Mouse (Mus musculus): ENCODE measurements around the gene Atf6. TPM values are rescaled to one million over a fixed set of nuclear protein-coding genes. Genes with fewer than 3 reads are reported as not detected.

Gene Atf6
- total RNA-seq (2021), result 10 to 100 TPM; 14.1 to 14.8 TPM

- peak; percentile 94 for DNase-seq
- intact Hi-C loops (cut with DNase I), result no loop called here
Observed at GRCm38 (mm10) chr1:170867691-170868105, at the start of gene Atf6. Gene Atf6 (minus strand): TSS chr1:170867771.

- DNase-seq, result no peak
- intact Hi-C loops (cut with DNase I), result no loop called here
Observed at GRCm38 (mm10) chr1:170915657-170916056, 48.1 kb upstream of the Atf6 start.

- intact Hi-C loops (cut with DNase I), result no loop called here
- DNase-seq, result no peak
Observed at GRCm38 (mm10) chr1:170912891-170913615, 45.5 kb upstream of the Atf6 start, which contains the start of gene Fcrlb. Gene Fcrlb (minus strand): TSS chr1:170912941.

DNA sequence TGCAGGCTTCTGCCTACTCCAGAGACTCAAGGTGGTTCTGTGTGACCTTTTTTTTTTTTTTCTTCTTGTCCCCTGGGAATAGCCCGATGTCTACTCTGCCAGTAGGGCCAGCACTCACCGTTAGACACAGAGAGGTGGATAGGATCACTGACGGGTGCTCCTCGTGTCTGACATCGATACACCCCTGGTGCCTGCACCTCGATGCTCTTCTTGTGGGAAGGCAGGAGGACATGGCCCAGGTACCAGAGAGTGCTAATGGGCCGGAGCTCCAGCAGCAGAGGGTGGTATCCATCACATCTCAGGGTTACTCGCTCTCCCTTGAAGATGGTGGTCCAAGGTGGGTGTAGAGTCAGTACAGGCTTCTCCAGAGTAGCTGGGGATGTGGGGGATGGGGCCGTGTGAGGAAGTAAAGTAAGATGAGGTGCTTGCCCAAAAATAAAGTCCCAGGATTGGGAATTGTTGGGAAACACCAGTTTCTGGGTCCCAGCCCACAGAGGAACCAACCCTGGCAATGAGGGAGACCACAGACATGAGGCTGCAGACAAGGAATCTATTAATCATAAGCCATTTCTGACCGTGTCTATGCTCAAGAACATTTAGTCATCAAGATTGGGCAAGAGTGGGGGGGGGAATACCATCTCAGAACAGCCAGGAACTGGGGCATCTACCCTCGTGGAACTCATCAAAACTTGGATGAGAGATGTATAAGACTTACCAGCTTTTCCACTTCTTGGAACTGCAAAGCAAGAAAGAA is 44.5 kb upstream of the Atf6 start:
- no peak for DNase-seq
- intact Hi-C loops (cut with DNase I), result no loop called here

DNA sequence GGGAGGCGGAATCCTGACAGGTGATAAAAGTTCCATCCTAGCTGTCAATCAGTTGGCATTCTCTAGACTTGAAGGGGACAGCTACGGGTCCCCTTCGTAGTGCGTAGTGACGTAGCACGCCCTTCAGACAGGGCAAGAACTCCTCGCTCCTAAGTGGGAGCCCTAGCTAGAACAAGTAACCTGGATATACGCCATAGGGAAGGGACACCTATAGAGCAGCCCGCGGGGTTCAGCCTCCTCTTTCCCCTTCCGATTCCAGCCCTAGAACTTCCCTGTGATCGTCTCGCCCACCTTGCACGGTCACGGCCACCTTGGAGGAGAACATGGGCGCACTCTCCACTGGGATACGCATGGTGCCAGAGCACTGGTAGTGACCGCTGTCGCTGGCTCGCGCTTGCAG is 40.8 kb upstream of the Atf6 start:
- no peak for DNase-seq
- intact Hi-C loops (cut with DNase I), result no loop called here

- intact Hi-C loops (cut with DNase I), result no loop called here
- peak; percentile 36 for DNase-seq
Observed at GRCm38 (mm10) chr1:170907456-170908191, 40.1 kb upstream of the Atf6 start.

DNA sequence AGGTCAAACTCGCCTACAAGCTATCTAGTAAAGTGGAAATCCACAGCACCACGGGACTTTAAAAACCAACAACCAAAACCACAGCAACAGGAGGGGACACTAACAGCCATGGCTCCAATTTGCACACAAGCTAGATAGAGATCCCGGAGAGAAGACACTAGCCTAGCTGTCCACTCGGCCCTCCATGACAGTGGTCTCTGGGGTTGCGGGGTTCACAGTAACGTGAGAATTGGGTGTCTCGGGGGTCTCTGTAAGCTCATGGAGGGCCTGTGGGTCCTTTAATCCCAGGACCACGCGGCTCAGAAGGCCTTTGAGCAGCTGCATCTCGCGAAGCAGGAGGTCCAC is 39.5 kb upstream of the Atf6 start:
- DNase-seq, result no peak
- intact Hi-C loops (cut with DNase I), result no loop called here

- intact Hi-C loops (cut with DNase I), result loop anchor here (5.0 kb wide), 1 partner anchor 129 kb away; no protein-coding TSS in a partner anchor
- DNase-seq, result no peak
Observed at GRCm38 (mm10) chr1:170903485-170903884, 35.9 kb upstream of the Atf6 start.

DNA sequence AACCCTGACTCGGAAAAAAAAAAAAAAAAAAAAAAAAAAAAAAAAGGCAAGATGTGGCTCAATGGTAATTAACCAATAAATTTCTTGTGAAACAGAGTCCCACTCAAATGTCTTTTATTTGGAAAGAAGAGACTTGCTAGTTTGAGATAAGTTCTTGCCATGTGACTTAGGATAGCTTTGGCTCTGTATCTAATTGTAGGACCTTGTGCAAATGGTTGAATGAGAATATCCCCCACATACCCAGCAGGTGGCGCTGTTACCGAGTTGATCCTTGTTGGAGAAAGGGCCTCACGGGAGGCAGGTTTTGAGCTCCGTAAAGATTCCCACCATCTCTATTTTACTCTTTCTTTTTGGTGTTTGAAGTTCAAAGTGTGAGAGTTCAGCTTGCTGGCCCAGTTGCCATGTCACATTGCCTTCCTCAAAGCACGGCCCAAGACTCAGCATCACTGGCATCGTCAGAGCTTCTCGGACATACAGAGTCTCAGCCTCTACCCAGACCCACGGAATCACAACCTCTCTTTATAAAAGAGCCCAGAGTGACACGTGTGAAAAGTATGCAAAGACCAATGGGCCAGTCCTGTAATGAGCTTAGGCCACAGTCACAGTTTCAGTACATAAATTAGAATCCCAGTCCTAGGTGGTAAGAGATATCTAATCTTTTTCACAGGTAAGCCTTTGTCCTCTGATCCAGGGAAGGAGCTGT is 34.1 kb upstream of the Atf6 start:
- intact Hi-C loops (cut with DNase I), result loop anchor here (2.0 to 5.0 kb wide), 2 partner anchors 91 to 131 kb away; no protein-coding TSS in a partner anchor
- peak; percentile 89 for DNase-seq

DNA sequence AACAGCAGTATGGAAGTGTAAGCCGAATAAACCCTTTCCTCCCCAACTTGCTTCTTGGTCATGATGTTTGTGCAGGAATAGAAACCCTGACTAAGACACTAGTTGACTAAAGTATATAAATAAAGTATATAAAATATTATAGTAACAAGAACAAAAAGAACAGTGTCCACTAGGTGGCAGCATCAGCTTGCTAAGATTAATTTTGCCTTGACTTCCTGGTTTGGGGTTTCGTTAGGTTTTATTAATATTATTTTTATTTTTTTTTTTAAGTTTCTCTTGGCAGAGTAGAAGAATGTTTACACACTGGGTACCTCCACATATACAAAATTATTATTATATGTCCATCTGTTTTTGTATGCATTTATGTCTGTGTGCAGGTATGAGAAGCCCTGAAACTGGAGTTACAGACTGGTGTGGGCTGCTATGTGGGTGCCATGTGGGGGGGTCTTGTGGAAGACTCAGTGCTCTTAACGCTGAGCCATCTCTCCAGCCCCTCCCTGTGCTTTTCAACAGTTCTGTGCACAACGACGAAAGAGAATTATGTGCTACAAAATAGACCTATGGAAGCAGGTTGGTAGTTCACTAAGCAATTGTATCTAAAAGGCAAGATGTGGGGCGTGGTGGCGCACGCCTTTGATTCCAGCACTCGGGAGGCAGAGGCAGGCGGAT is 33.4 kb upstream of the Atf6 start:
- peak; percentile 30 for DNase-seq
- intact Hi-C loops (cut with DNase I), result loop anchor here (2.0 to 5.0 kb wide), 2 partner anchors 92 to 131 kb away; no protein-coding TSS in a partner anchor

- intact Hi-C loops (cut with DNase I), result no loop called here
- DNase-seq, result no peak
Observed at GRCm38 (mm10) chr1:170898413-170899075, 31.0 kb upstream of the Atf6 start.

- DNase-seq, result no peak
- intact Hi-C loops (cut with DNase I), result no loop called here
Observed at GRCm38 (mm10) chr1:170896651-170897281, 29.2 kb upstream of the Atf6 start.

- DNase-seq, result no peak
- intact Hi-C loops (cut with DNase I), result no loop called here
Observed at GRCm38 (mm10) chr1:170894603-170895602, 27.3 kb upstream of the Atf6 start.

- intact Hi-C loops (cut with DNase I), result no loop called here
- DNase-seq, result no peak
Observed at GRCm38 (mm10) chr1:170892279-170892678, 24.7 kb upstream of the Atf6 start.

DNA sequence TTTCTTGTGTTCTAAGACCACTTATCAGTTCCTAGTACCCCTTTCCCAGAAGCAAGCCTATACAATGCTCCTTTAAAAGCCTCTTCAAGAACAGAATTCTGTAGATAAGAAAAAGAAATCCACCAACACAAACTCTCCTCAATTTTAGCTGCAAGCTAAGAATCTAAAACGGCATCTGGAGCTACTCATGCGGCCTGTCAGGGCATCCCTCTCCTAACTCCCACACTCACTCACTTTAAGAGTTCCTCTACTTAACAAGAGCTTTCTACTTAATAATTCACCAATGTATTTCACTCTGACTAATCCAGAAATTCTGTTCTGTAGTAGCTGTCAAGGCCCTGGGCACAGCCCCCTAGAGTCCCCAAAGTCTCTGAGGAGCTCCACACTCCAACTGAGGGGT is 24.1 kb upstream of the Atf6 start:
- intact Hi-C loops (cut with DNase I), result no loop called here
- no peak for DNase-seq

- DNase-seq, result no peak
- intact Hi-C loops (cut with DNase I), result no loop called here
Observed at GRCm38 (mm10) chr1:170889310-170889709, 21.7 kb upstream of the Atf6 start.

- intact Hi-C loops (cut with DNase I), result no loop called here
- DNase-seq, result no peak
Observed at GRCm38 (mm10) chr1:170886044-170886458, 18.5 kb upstream of the Atf6 start.
